Mouse (Mus musculus) forebrain, embryonic 11.5 days (tissue): Measurements from ENCODE around the gene Cemip. TPM values are rescaled to one million over a fixed set of nuclear protein-coding genes. Genes with fewer than 3 reads are reported as not detected.

Experiments
- ATAC-seq: fragments of 200-750 bp; cut with Nextera tagmentation; replicated peaks from 2 replicates; pipeline ENCODE4 v1.8.0; 2017; ENCODE audit warnings: moderate TSS enrichment; ENCODE audit not compliant: low FRiP score
- DNase-seq: peaks from one replicate; pipeline ENCODE4 v3.0.0-alpha.2; 2017; ENCODE audit warnings: low spot score
- H3K27ac ChIP-seq: fragments of 300-500 bp; sonication (generic); 2 replicates; pipeline ENCODE4 v1.5.1; 2014; ENCODE audit warnings: low read depth, low read length
- H3K27me3 ChIP-seq: fragments of 300-500 bp; sonication (generic); 2 replicates; pipeline ENCODE4 v1.6.1; 2014; ENCODE audit warnings: mild to moderate bottlenecking, low read length, mixed read lengths; ENCODE audit not compliant: control insufficient read depth, insufficient read depth
- H3K36me3 ChIP-seq: fragments of 300-500 bp; sonication (generic); 2 replicates; pipeline ENCODE4 v1.6.1; 2014; ENCODE audit warnings: mild to moderate bottlenecking, low read length, moderate library complexity, mixed read lengths; ENCODE audit not compliant: control insufficient read depth, insufficient read depth
- H3K4me1 ChIP-seq: fragments of 300-500 bp; sonication (generic); replicated peaks from 2 replicates; pipeline ENCODE4 v1.6.1; 2014; ENCODE audit warnings: low read length, mixed read lengths; ENCODE audit not compliant: control insufficient read depth, insufficient read depth
- H3K4me2 ChIP-seq: fragments of 300-500 bp; sonication (generic); 2 replicates; pipeline ENCODE4 v1.6.1; 2014; ENCODE audit warnings: low read depth, mild to moderate bottlenecking, low read length, moderate library complexity, mixed read lengths; ENCODE audit not compliant: severe bottlenecking
- H3K4me3 ChIP-seq: fragments of 300-500 bp; sonication (generic); 2 replicates; pipeline ENCODE4 v1.5.1; 2014; ENCODE audit warnings: low read depth, low read length
- H3K9ac ChIP-seq: fragments of 300-500 bp; sonication (generic); 2 replicates; pipeline ENCODE4 v1.6.1; 2014; ENCODE audit warnings: low read length
- H3K9me3 ChIP-seq: fragments of 300-500 bp; sonication (generic); 2 replicates; pipeline ENCODE4 v1.6.1; 2016; ENCODE audit warnings: low read length, mixed read lengths; ENCODE audit not compliant: control insufficient read depth
- WGBS: fragments of 180-500 bp; shearing (Covaris S2); extraction: QIAGEN DNeasy Blood & Tissue Kit; methylation state at CpG from one replicate; pipeline ENCODE4 v1.1.7; 2014; 5-methylcytosine and 5-hydroxymethylcytosine counted together
- polyA plus RNA-seq: library from polyadenylated mRNA; unstranded; fragments of >200 nt; fragmentation: Nextera tagmentation; extraction: Ambion mirVana; gene quantifications from 2 replicates; pipeline ENCODE4 v1.2.1, GENCODE M21; 2014

Cemip gene
- polyA plus RNA-seq, 1 experiment from 2014 or later, result 0.94 TPM

- H3K4me1 ChIP-seq, result no peaks in the 10 kb centered on the region
- no peak overlapping the region for H3K4me3 ChIP-seq
- 79% methylated on average over 12 of the region's 12 CpGs for WGBS
- H3K4me2 ChIP-seq, result no peak overlapping the region
- DNase-seq (no peak), ATAC-seq (no peak)
- no peak overlapping the region for H3K27ac ChIP-seq
- no peak overlapping the region for H3K9ac ChIP-seq
- no peaks in the 10 kb centered on the region for H3K9me3 ChIP-seq
- H3K27me3 ChIP-seq, result no peaks in the 10 kb centered on the region
- no peaks in the 10 kb centered on the region for H3K36me3 ChIP-seq
These were observed 33.2 kb upstream of the Cemip start for GRCm38 (mm10) chr7:84119216-84120105.

- Histone ChIP-seq H3K27me3 (no peaks in the 10 kb centered on the region), H3K4me2 (no peak overlapping the region), H3K9me3 (no peaks in the 10 kb centered on the region), H3K27ac (no peak overlapping the region), H3K9ac (no peak overlapping the region), H3K36me3 (no peaks in the 10 kb centered on the region; the same call in 1 of the 2 replicates), H3K4me3 (no peak overlapping the region), H3K4me1 (peaks cover 2% of the 10 kb centered on the region; the same call in 1 of the 2 replicates)
- ATAC-seq, result no peak
- no peak for DNase-seq
- 88% methylated on average over 6 of the region's 6 CpGs for WGBS
These were observed 31.3 kb upstream of the Cemip start for GRCm38 (mm10) chr7:84117543-84118122.

GRCm38 (mm10) chr7:84116621-84117542, 30.6 kb upstream of the Cemip start:
- Histone ChIP-seq H3K27ac (no peak overlapping the region), H3K9me3 (no peaks in the 10 kb centered on the region), H3K4me3 (no peak overlapping the region), H3K27me3 (no peaks in the 10 kb centered on the region), H3K4me2 (no peak overlapping the region), H3K9ac (no peak overlapping the region), H3K36me3 (no peaks in the 10 kb centered on the region; the same call in 1 of the 2 replicates), H3K4me1 (peaks cover 2% of the 10 kb centered on the region; the same call in 1 of the 2 replicates)
- no peak for ATAC-seq
- DNase-seq, result no peak
- WGBS, result 83% methylated on average over 7 of the region's 7 CpGs

GRCm38 (mm10) chr7:84115385-84115784, 29.1 kb upstream of the Cemip start:
- H3K9ac ChIP-seq, result no peak overlapping the region
- no peaks in the 10 kb centered on the region; the same call in 1 of the 2 replicates for H3K36me3 ChIP-seq
- H3K4me3 ChIP-seq, result no peak overlapping the region
- WGBS, result 78% methylated on average over 2 of the region's 2 CpGs
- no peak overlapping the region for H3K4me2 ChIP-seq
- peaks cover 2% of the 10 kb centered on the region; the same call in 1 of the 2 replicates for H3K4me1 ChIP-seq
- H3K27me3 ChIP-seq, result no peaks in the 10 kb centered on the region
- DNase-seq (no peak), ATAC-seq (no peak)
- no peak overlapping the region for H3K27ac ChIP-seq
- no peaks in the 10 kb centered on the region for H3K9me3 ChIP-seq

DNA sequence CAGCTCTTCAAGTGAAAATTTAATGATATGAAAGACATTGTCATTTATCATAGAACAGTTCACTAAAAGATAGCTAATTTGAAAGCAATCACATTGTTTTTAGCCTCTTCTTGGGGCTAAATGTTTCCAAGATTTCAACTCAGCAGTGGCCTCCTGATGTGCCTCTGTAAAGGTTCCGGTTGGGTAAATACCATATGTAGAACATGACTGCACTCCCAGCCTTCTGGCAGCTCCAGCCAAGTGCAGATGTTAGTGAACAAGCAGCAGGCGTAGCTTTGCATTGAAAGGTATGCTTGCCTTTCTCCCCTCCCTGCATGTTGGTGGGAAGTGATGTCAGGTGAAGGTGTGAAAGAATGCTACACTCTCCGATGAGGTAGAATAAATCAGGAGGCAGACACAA, 28.5 kb upstream of the Cemip start:
- no peaks in the 10 kb centered on the region for H3K9me3 ChIP-seq
- H3K4me1 ChIP-seq, result peaks cover 2% of the 10 kb centered on the region; the same call in 1 of the 2 replicates
- no peak overlapping the region for H3K4me2 ChIP-seq
- no peaks in the 10 kb centered on the region for H3K27me3 ChIP-seq
- DNase-seq, result no peak
- no peak overlapping the region for H3K4me3 ChIP-seq
- 79% methylated on average over 3 of the region's 3 CpGs for WGBS
- H3K36me3 ChIP-seq, result no peaks in the 10 kb centered on the region; the same call in 1 of the 2 replicates
- no peak overlapping the region for H3K27ac ChIP-seq
- no peak overlapping the region for H3K9ac ChIP-seq
- no peak for ATAC-seq

GRCm38 (mm10) chr7:84113035-84113390, 26.7 kb upstream of the Cemip start:
- ATAC-seq, result peak; percentile 63; the same call in 1 of the 2 replicates
- Histone ChIP-seq H3K9me3 (no peaks in the 10 kb centered on the region), H3K27ac (no peak overlapping the region)

GRCm38 (mm10) chr7:84112351-84113034, 26.2 kb upstream of the Cemip start:
- 74% methylated on average over 6 of the region's 6 CpGs for WGBS
- Histone ChIP-seq H3K4me3 (no peak overlapping the region), H3K9me3 (no peaks in the 10 kb centered on the region), H3K27me3 (no peaks in the 10 kb centered on the region), H3K36me3 (no peaks in the 10 kb centered on the region; the same call in 1 of the 2 replicates), H3K4me1 (peaks cover 2% of the 10 kb centered on the region; the same call in 1 of the 2 replicates), H3K9ac (no peak overlapping the region), H3K4me2 (no peak overlapping the region), H3K27ac (no peak overlapping the region)
- ATAC-seq, result peak; percentile 65; the same call in 1 of the 2 replicates
- DNase-seq, result no peak

More at GRCm38 (mm10) chr7:84113035-84113390, 26.7 kb upstream of the Cemip start:
- no peak overlapping the region for H3K4me2 ChIP-seq
- H3K36me3 ChIP-seq, result no peaks in the 10 kb centered on the region; the same call in 1 of the 2 replicates
- no peak overlapping the region for H3K4me3 ChIP-seq
- H3K4me1 ChIP-seq, result peaks cover 2% of the 10 kb centered on the region; the same call in 1 of the 2 replicates
- no peak for DNase-seq
- H3K9ac ChIP-seq, result no peak overlapping the region
- no peaks in the 10 kb centered on the region for H3K27me3 ChIP-seq
- 82% methylated on average over 8 of the region's 8 CpGs for whole genome bisulfite sequencing
